8 mouse cellular contexts compared by ENCODE assay signal in the genomic region with DNA sequence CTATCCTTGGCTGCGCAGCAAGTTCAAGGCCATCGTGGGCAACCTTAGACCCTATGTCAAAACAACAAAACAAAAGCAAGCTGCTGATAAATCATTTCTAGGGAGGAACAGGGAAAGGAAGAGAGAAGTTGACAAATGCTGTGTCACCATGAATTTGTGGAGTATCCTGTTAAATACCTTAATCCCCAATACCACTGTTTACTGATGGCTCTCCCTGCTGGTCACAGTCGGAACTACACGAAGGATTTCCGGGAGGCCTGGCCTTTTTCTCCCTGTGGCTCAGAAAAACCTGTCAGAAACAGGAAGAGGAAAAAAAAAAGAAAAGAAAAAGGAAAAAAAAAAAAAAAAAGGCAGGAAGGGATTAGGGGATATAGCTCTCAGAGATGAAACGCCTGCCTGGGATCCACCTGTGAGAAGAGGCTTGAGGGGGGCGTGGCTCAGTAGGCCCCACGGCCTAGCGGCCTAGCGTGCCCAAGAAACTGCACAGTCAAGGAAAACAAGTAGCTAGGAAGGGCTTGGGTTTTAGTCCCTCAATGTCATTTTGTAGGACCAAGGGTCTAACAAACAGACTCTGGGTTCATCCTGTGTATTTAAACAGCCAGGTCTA. TPM values are rescaled to one million over a fixed set of nuclear protein-coding genes. Genes with fewer than 3 reads are reported as not detected.
DNase-seq lines count a peak whose midpoint lies in the region; ATAC-seq and TF ChIP-seq lines count a peak whose summit lies in the region.

No protein-coding gene starts in this region.

- no peak overlapping the region for H3K4me3 ChIP-seq in intestine, postnatal 0 days (ENCODE audit: low read depth, low read length)
- H3K4me3 ChIP-seq in limb, embryonic 11.5 days (ENCODE audit: low read depth, low read length), result no peak overlapping the region
- peak overlapping the region; percentile 28 for H3K4me3 ChIP-seq in myocyte

- H3ac ChIP-seq in myocyte (ENCODE audit: control insufficient read depth, insufficient read length), result no peak overlapping the region

- no peaks in the 10 kb centered on the region for H3K9me3 ChIP-seq in intestine, postnatal 0 days (ENCODE audit: control insufficient read depth)
- H3K9me3 ChIP-seq in limb, embryonic 11.5 days (ENCODE audit: control insufficient read depth, low read length), result no peaks in the 10 kb centered on the region

- H3K9ac ChIP-seq in intestine, postnatal 0 days (ENCODE audit: low read depth, low read length), result no peak overlapping the region
- no peak overlapping the region for H3K9ac ChIP-seq in limb, embryonic 11.5 days (ENCODE audit: low read length)

- DNase-seq in ovary, postnatal 10 days (ENCODE audit: low spot score), result peak; percentile 29
- no peak for DNase-seq in ovary, adult 18-20 months (ENCODE audit: low spot score)
- DNase-seq in c-Kit-positive CD71-positive TER-119-positive erythroid progenitor cells, embryonic 14.5 days (ENCODE audit: low spot score), result peak; percentile 82
- DNase-seq in gastrocnemius, adult 8-10 months (ENCODE audit: low spot score in 2 of 2), result peak; percentile 40 to 48
- peak; percentile 74 for DNase-seq in limb, embryonic 11.5 days (ENCODE audit: low spot score)
- DNase-seq in thymus, postnatal 10 days (ENCODE audit: low spot score in 2 of 2), result peak; percentile 20 to 47

- H3K36me3 ChIP-seq in intestine, postnatal 0 days (ENCODE audit: control insufficient read depth, insufficient read depth), result no peaks in the 10 kb centered on the region; the same call in 1 of the 2 replicates
- H3K36me3 ChIP-seq in limb, embryonic 11.5 days (ENCODE audit: control insufficient read depth, insufficient read depth, low read length), result no peaks in the 10 kb centered on the region
- H3K36me3 ChIP-seq in myocyte (ENCODE audit: control insufficient read depth, insufficient read depth), result no peaks in the 10 kb centered on the region

- H3K27ac ChIP-seq in intestine, postnatal 0 days (ENCODE audit: low read depth, low read length), result peak overlapping the region; percentile 52
- H3K27ac ChIP-seq in limb, embryonic 11.5 days (replicated peaks; ENCODE audit: low read depth, low read length), result no peak overlapping the region

- H3K4me2 ChIP-seq in intestine, postnatal 0 days (replicated peaks; ENCODE audit: low read depth), result peak overlapping the region; percentile 92; the same call in 1 of the 2 replicates
- no peak overlapping the region for H3K4me2 ChIP-seq in limb, embryonic 11.5 days (ENCODE audit: low read depth, severe bottlenecking)
- peak overlapping the region; percentile 79 for H3K4me2 ChIP-seq in myocyte (ENCODE audit: low read depth)

- ATAC-seq in intestine, postnatal 0 days, result no peak
- ATAC-seq in limb, embryonic 11.5 days (ENCODE audit: insufficient number of reproducible peaks, low FRiP score, low TSS enrichment, low read depth), result no peak

- TF ChIP-seq POLR2A in myocyte (IDR thresholded peaks at IDR 0.05; ENCODE audit: insufficient read length, low read depth), result no peak

- 40% methylated on average over 10 of the region's 10 CpGs for WGBS in intestine, postnatal 0 days
- 62% methylated on average over 10 of the region's 10 CpGs for WGBS in limb, embryonic 11.5 days

- no peaks in the 10 kb centered on the region; the same call in 1 of the 2 replicates for H3K4me1 ChIP-seq in intestine, postnatal 0 days (replicated peaks; ENCODE audit: control insufficient read depth, insufficient read depth, low read length)
- 0 out of 2 replicates have a peak, but pooled peaks cover 4% of the 10 kb centered on the region for H3K4me1 ChIP-seq in limb, embryonic 11.5 days (ENCODE audit: control insufficient read depth, insufficient read depth, low read length)

- H3K27me3 ChIP-seq in intestine, postnatal 0 days (replicated peaks; ENCODE audit: control insufficient read depth, insufficient read depth, low read length), result peaks cover 13% of the 10 kb centered on the region
- peaks cover 24% of the 10 kb centered on the region for H3K27me3 ChIP-seq in limb, embryonic 11.5 days (ENCODE audit: control insufficient read depth, insufficient read depth, low read length)
- H3K27me3 ChIP-seq in myocyte (ENCODE audit: control insufficient read depth, insufficient read depth, insufficient read length), result peaks cover 8% of the 10 kb centered on the region

- H3K79me2 ChIP-seq in myocyte (ENCODE audit: control insufficient read depth, insufficient read depth), result no peaks in the 10 kb centered on the region

- peak; percentile 79 for TF ChIP-seq CTCF in intestine, postnatal 0 days (IDR thresholded peaks at IDR 0.05; ENCODE audit: low read depth)

TF ChIP-seq in myocyte, 11 proteins besides CTCF, POLR2A, EP300 and RAD21:
- TF ChIP-seq MYOG (IDR thresholded peaks at IDR 0.05; ENCODE audit: control insufficient read depth in 1 of 3, insufficient read depth in 1 of 3, insufficient read length in 2 of 3, low read depth in 2 of 3) (no peak), SRF (IDR thresholded peaks at IDR 0.05; ENCODE audit: control insufficient read depth, insufficient read length, low read depth) (no peak), USF1 (IDR thresholded peaks at IDR 0.05; ENCODE audit: low read depth) (no peak), E2F4 (IDR thresholded peaks at IDR 0.05; ENCODE audit: insufficient read depth) (no peak), TCF3 (IDR thresholded peaks at IDR 0.05; ENCODE audit: insufficient read length, low read depth) (no peak), MAX (IDR thresholded peaks at IDR 0.05; ENCODE audit: low read depth) (no peak), TCF12 (IDR thresholded peaks at IDR 0.05; ENCODE audit: insufficient read depth, poor library complexity, severe bottlenecking) (no peak), POLR2AphosphoS2 (IDR thresholded peaks at IDR 0.05; ENCODE audit: insufficient read length, low read depth) (no peak), REST (IDR thresholded peaks at IDR 0.05; ENCODE audit: insufficient read depth, insufficient read length) (no peak)

RNA-seq across cellular contexts. Expression of a gene that starts 1.6 kb away (rescaled TPM):
- 10 to 100 TPM in 3 of 4 experiments, 1 to 10 TPM in 1; 9.9 to 14.4 (median 11.3) TPM for total RNA-seq in gastrocnemius, adult 8-10 months (2022)
- polyA plus RNA-seq in intestine, postnatal 0 days (2015; fragmentation: Nextera tagmentation; extraction: Ambion mirVana), result 60.4 and 67.3 TPM in 2 replicates
- 29.0 and 30.5 TPM in 2 replicates for polyA plus RNA-seq in limb, embryonic 11.5 days (2014; fragmentation: Nextera tagmentation; extraction: Ambion mirVana)
- polyA plus RNA-seq in myocyte (2012; fragmentation: generic; extraction: Trizol), result 58.4 TPM

RNA-seq across cellular contexts. Expression of a gene that starts 1.9 kb away (rescaled TPM):
- total RNA-seq in gastrocnemius, adult 8-10 months (2022), result not detected
- 0.17 and 0.26 TPM in 2 replicates for polyA plus RNA-seq in intestine, postnatal 0 days (2015; fragmentation: Nextera tagmentation; extraction: Ambion mirVana)
- 0.15 and 0.27 TPM in 2 replicates for polyA plus RNA-seq in limb, embryonic 11.5 days (2014; fragmentation: Nextera tagmentation; extraction: Ambion mirVana)
- 0.17 TPM for polyA plus RNA-seq in myocyte (2012; fragmentation: generic; extraction: Trizol)

RNA-seq across cellular contexts. Expression of a gene that starts 24.2 kb away (rescaled TPM):
- 1 to 10 TPM; 3.8 to 5.3 (median 4.3) TPM for total RNA-seq in gastrocnemius, adult 8-10 months (2022)
- 22.8 and 24.0 TPM in 2 replicates for polyA plus RNA-seq in intestine, postnatal 0 days (2015; fragmentation: Nextera tagmentation; extraction: Ambion mirVana)
- polyA plus RNA-seq in limb, embryonic 11.5 days (2014; fragmentation: Nextera tagmentation; extraction: Ambion mirVana), result 25.9 and 29.3 TPM in 2 replicates
- 15.5 TPM for polyA plus RNA-seq in myocyte (2012; fragmentation: generic; extraction: Trizol)

RNA-seq across cellular contexts. Expression of a gene that starts 37.4 kb away (rescaled TPM):
- 1 to 10 TPM; 6.5 to 9.8 (median 8.8) TPM for total RNA-seq in gastrocnemius, adult 8-10 months (2022)
- polyA plus RNA-seq in intestine, postnatal 0 days (2015; fragmentation: Nextera tagmentation; extraction: Ambion mirVana), result 42.7 and 43.1 TPM in 2 replicates
- polyA plus RNA-seq in limb, embryonic 11.5 days (2014; fragmentation: Nextera tagmentation; extraction: Ambion mirVana), result 29.0 and 31.5 TPM in 2 replicates
- 44.6 TPM for polyA plus RNA-seq in myocyte (2012; fragmentation: generic; extraction: Trizol)

RNA-seq across cellular contexts. Expression of a gene that starts 49.8 kb away (rescaled TPM):
- 1 to 10 TPM; 2.3 to 7.7 (median 5.7) TPM for total RNA-seq in gastrocnemius, adult 8-10 months (2022)
- 1.3 and 1.4 TPM in 2 replicates for polyA plus RNA-seq in intestine, postnatal 0 days (2015; fragmentation: Nextera tagmentation; extraction: Ambion mirVana)
- polyA plus RNA-seq in limb, embryonic 11.5 days (2014; fragmentation: Nextera tagmentation; extraction: Ambion mirVana), result 1.5 and 2.1 TPM in 2 replicates
- 4.2 TPM for polyA plus RNA-seq in myocyte (2012; fragmentation: generic; extraction: Trizol)
